Mouse (Mus musculus): Measurements from ENCODE around the gene Olfr1205.

The Olfr1205 gene

GRCm38 (mm10) chr2:88829437-88829836, at the start of gene Olfr1205:
Gene Olfr1205, plus strand, starts transcription at chr2:88829737.
- DNase-seq (ENCODE audit: extremely low read depth, low read depth, low spot score) = no peak

GRCm38 (mm10) chr2:88792736-88793135, 36.8 kb upstream of the Olfr1205 start, which contains the start of gene Olfr1201:
Gene Olfr1201, plus strand, starts transcription at chr2:88793036.
- no peak for DNase-seq (ENCODE audit: extremely low read depth, low read depth, low spot score)

- no peak for DNase-seq (ENCODE audit: extremely low read depth, low read depth, low spot score)
Observed at GRCm38 (mm10) chr2:88814196-88814595, 15.3 kb upstream of the Olfr1205 start, which contains the start of gene Olfr1202. Gene Olfr1202, plus strand, starts transcription at chr2:88814496.

- no peak for DNase-seq (ENCODE audit: extremely low read depth, low read depth, low spot score)
Observed at GRCm38 (mm10) chr2:88838477-88838876, 8.9 kb downstream of the Olfr1205 start.

- DNase-seq (ENCODE audit: extremely low read depth, low read depth, low spot score) = no peak
Observed at GRCm38 (mm10) chr2:88848992-88849391, 19.5 kb downstream of the Olfr1205 start, which contains the start of gene Olfr1204. Gene Olfr1204, plus strand, starts transcription at chr2:88849292.

- DNase-seq (ENCODE audit: extremely low read depth, low read depth, low spot score) = no peak
Observed at GRCm38 (mm10) chr2:88862931-88863330, 33.4 kb downstream of the Olfr1205 start, which contains the start of gene Olfr1206. Gene Olfr1206, plus strand, starts transcription at chr2:88863231.

Measured in fat pad, adult 2 months (tissue).